Mouse (Mus musculus): ENCODE results near the gene Otulin.

DNA sequence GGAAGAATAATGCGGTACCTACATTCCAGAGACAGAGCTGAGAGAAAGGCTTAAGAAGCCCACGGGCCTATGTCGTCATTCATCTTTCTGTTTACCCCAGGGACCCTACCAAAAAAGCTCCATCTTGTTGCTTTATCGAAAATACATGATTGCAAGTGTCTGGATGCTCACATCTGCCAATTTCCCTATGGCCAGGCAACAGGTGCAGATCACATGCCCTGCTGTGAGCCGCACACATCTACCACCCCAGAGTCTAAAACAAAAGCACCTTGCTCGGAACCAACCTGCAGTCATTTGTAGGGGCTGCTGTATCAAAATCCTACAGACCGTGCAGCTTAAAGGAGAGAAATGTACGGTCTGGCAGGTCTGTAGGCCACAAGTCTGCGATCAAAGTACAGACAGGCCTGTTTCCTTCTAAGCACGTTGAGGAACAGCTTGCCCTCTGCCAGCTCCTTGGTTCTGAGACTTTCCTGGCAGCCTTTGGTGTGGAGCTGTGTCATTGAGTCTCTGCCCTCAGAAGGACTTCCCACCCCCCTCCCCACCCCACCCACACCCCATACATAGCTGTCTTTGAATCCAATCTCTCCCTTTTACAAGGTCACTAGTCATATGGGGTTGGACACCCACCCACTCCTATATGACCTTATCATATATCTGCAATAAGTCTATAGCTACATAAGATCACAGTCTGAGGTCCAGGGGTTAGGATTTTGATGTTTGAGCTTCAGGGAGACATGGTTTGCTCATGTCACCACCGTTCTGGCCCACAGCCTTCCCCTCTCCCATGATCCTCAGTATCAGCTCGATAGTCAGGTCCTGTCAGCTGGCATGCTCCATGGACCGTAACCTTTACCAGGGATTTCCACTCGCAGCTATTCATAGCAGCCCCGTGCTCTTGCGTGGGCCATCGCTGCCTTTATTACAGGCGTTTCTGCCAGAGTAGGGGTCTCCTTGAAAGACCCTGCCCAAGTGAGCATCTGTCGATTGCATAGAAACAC lies 79.1 kb downstream of the Otulin start:
- TF ChIP-seq POLR2A (IDR thresholded peaks at IDR 0.05; ENCODE audit: control insufficient read depth, extremely low read depth, insufficient read depth, low read length, poor library complexity) (no peak), CTCF (IDR thresholded peaks at IDR 0.05; ENCODE audit: borderline replicate concordance, control insufficient read depth, extremely low read depth, insufficient read depth, low read length, poor library complexity) (no peak)
